Mouse (Mus musculus): ENCODE data around the gene Zzz3.
A peak's percentile ranks its signal among the peaks of the same experiment; 100 is the strongest.

Zzz3 gene

DNA sequence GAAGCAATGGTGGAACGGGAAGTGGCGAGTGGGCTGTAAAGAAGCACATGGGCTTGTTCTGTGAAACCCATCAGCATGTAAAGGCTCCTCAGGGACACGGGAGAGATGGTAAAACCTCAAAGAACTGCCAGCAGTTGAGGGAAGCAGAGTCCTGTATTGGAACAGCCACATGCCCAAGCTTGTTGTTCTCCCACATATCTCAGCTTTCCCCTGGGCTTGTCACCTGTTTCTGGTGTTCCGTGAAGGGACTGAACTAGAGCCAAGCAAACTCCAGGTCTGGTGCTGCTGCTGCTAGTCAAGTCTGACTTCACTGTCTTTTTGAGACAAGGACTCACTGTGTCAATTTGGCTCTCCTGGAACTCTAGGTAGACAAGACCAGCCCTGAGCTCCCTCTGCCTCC is 72.0 kb downstream of the Zzz3 start:
- no peak for DNase-seq (ENCODE audit: low read depth, low spot score)

DNA sequence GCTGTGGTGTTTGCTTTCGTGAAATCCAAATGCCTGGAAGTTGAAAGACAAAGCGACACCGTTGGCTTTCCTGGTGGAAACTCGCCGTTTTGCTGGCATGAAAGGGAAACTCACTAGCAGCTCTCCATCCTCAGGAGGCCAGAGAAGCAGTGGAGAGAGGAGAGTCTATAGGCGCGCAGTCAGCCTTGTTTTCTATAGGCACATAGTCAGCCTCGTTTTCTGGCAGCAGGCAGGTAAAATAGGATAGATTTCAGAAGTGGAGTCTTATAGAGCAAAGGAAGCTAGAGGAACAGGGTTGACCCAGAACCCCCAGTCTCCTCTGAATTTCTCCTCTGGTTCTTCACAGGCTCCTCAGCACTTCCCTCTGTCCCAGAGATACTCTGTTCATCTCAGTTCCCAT is 72.8 kb downstream of the Zzz3 start:
- DNase-seq (ENCODE audit: low read depth, low spot score), result no peak

DNA sequence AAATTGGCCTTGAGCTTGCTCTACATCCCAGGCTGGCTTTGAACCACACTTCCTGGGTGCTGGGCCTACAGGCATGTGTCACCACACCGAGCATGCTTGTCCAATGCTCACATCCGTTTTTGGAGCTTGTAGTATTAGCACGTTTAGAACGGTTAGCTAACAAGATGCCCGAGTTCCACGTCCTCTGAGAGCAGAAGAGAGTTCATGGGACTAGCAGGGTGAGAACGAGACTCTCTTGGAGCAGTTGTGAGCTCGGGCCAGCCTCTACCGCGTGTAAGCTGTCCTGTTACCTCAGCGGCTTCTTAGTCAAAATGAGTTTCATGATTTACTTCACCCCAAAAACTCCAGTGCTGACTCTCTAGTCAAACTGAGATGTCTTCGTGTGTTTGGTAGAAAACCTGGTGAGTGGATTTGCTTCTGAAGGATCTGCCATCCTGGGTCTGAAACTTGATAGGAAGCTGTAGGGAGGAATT is 73.3 kb downstream of the Zzz3 start:
- DNase-seq (ENCODE audit: low read depth, low spot score), result no peak

DNA sequence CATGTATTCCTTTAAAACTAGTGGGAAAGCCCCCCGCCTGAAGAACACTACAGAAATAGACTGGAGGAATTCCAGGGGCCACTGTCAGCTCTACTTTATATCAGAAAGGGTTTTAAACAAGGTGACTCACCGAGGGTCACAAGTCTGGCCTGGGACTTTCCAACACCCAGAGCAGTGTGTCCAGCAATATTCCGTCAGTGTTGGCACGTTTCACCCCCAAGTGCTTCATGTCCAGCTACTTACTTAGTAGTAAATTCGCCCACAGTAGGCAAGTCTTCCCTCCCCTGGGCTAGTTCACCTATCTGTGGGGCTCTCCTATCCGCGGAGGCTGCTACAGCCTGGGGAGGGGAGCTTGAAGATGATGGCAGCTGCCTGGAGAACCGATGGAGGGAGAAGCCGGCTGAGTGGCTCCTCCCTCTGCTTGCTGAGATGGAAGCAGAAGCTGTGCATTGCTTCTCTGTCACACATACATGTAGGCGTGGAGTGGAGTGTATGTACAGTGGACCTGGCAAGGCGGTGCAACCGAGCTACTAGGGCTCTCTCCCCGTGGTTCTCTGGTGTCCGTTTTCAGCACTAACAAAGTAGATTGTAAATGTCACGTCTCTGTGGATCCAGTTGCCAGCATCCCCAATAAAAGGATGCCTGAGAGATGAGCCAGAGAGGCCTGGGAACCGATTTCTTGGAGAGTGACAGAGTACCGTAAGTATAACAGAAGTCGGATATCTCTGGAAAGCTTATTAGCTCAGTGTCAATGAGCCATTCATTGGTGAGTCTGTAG is 74.3 kb downstream of the Zzz3 start:
- no peak for DNase-seq (ENCODE audit: low read depth, low spot score)

DNA sequence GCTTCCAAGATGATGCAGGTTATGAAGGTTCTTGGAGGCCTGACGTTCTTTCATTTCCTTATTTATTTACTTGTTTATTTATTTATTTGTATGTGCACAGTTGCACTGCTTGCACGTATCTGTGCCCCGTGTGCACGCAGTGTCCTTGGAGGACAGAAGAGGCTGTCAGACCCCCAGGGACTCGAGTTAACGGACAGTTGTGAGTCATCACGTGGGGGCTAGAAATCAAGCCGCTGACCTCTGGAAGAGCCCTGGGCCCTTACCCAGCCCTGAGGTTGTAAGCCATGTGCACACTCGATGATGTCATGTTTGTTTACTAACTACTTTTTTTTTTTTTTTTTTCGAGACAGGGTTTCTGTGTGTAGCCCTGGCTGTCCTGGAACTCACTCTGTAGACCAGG is 75.1 kb downstream of the Zzz3 start:
- no peak for DNase-seq (ENCODE audit: low read depth, low spot score)

DNA sequence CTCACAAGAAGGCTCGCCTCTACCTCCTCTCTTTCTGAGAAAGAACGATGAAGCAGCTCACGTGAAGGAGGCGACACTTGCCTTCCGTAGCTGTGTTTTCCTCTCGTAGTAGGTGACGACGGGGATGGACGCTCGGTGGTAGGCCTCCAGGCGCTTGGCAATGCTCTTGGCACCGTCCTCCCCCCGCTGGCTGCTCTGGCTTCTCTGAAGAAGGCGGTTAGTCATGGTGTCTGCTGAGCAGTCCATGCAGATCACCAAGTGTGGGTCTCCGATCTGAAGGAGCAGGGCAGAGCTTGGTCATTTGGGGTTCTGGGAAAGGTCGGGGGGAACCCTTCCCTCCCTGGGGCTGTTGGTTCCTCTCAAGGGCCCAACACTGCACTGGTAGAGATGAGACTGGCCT is 77.4 kb downstream of the Zzz3 start:
- no peak for DNase-seq (ENCODE audit: low read depth, low spot score)

DNA sequence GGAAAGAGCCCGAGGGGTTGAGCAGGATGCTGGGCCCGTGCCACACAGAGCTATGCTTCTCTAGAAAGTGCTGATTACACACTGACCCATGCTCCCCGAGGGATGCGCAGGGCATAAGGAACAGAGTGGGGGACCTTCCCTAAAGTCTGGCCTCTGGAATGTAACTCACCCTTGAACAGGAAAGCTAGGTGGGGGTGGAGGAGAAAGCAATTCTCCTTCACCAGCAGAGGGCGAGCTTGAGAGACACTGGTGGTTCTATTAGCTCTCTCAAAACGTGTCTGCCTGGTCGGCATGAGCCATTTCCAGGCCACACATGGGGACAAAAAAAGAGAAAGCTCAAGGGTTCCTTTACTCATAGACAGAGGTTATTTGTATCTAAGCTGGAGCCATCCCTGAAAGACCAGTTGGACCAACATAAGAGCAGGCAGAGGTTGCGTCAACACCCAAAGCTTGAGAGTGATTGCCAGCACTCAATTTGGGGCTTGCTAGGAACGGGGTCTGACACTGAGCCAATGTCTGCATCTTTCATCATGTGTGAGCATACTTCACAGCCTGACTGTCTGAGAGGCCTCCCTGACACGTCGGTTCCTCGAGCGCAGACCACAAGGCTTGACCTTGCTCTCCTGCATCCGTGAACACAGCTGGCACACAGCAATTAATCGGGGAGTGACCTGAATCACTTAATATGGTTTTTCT is 79.5 kb downstream of the Zzz3 start:
- DNase-seq (ENCODE audit: low read depth, low spot score), result peak; percentile 89

DNA sequence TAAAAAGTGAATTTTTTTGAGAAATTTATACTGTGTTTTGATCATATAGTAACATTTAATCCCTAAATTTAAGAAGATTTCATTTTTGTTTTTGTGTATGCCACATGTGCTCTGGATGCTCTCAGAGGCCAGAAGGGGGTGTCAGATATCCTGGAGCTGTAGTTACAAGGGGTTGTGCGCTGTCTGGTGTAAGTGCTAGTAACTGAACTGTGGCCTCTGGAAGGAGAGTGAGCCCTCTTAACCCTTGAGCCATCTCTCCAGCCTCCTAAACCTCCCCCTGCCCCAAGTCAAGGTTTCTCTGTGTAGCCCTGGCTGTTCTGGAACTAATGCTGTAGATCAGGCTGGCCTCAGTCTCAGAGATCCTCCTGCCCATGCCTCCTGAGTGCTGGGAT is 80.0 kb downstream of the Zzz3 start:
- no peak for DNase-seq (ENCODE audit: low read depth, low spot score)

DNA sequence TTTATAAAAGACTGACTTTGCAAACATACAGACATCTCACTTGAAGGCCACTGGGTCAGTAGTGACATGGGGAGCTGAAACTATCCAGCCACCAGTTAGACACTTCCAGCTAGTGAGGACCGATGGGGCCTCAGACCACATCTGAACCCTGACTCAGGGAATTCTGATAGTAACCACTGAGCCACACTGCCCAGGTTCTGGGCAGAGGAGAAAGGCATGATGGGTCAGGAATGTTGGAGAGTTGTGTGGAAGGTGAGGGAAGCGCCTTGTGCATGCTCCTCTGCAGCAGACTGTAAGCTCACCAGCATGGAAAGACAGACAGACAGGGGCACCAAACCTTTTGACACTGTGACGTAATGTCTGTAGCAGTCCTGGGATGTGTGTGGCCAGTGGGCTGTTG is 80.6 kb downstream of the Zzz3 start:
- DNase-seq (ENCODE audit: low read depth, low spot score), result no peak

DNA sequence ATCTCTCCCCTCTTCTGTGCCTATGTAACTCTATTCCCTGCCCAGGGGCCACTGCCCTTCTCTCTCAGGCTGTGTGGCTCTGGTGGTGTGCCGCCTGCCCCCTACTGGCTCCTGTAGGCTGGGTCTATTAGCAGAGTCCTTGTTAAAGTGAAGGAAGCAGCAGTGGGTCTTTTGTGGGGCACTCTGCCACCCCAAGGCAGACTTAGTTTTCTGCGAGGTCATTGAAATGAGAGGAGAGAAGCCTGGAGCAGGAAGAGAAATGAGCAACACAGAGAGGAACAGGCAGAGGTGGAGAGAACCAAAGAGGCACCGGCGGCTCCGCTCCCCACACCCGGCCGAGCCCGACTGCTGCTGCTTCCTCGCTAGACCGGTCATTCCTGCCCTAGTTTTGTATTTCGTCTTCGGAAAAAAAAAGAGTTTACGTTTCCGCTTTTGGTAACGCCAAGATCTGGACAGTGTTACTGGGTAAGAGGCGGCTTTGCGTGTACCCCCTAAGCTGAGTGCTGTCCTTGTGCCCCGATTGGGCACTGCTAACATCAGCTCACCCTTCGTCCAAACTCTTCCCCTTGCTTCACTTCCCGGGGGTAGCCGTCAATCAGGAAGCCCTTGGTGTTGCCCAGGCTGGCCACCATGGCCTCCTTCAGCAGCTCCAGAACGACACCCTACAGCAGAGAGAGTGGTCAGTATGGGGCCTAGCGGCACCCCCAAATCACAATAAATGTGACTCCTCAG is 82.7 kb downstream of the Zzz3 start:
- peak; percentile 68 for DNase-seq (ENCODE audit: low read depth, low spot score)

DNA sequence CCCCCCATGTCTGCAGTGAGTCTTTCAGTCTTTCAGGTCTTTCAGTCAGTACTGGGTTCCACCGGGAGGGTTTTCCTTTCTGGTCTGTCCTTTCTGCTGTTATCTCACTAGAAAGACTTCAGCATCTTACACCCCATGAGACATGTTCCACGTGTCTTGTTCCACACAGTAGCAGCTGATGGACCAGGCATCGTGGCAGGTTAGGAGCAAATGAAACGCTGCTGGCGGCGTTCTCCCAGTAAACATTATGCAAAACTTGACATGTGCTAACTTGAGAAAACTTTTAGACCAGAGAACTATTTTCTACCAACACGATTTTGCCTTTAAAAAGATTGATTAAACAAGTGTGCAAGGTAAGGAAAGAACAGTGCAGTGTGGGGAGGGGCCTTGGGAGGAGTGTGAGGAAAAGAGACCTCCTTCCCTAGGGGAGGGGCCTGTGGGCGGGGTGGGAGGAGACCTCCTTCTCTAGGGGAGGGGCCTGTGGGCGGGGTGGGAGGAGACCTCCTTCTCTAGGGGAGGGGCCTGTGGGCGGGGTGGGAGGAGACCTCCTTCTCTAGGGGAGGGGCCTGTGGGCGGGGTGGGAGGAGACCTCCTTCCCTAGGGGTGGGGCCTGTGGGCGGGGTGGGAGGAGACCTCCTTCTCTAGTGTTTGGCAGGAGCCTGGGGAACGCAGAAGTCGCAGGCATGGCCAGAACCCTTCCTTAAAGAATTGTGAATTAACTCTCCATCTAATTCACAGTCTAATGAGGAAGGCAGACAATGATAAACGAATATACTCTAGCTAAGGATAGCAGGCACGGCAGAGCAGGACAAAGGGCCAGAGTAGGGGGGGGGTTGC is 83.5 kb downstream of the Zzz3 start:
- DNase-seq (ENCODE audit: low read depth, low spot score), result peak; percentile 74

DNA sequence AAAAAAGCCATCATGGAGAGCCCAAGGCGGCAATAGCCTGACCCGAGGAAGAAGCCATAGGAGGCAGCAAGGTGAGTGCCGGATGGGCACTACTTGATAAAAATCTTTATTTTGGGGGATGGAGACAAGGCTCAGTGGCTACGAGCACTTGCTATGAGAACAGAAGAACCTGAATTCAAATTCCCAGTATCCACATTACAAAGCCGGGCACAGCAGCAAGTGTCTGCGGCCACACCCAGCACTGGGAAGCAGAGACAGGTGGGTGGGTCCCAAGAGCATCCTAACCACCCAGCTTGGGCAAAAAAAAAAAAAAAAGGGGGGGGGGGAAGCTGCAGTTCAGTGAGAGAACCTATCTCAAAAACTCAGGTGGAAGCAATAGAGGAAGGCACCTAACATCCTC is 85.1 kb downstream of the Zzz3 start:
- peak; percentile 47 for DNase-seq (ENCODE audit: low read depth, low spot score)

DNA sequence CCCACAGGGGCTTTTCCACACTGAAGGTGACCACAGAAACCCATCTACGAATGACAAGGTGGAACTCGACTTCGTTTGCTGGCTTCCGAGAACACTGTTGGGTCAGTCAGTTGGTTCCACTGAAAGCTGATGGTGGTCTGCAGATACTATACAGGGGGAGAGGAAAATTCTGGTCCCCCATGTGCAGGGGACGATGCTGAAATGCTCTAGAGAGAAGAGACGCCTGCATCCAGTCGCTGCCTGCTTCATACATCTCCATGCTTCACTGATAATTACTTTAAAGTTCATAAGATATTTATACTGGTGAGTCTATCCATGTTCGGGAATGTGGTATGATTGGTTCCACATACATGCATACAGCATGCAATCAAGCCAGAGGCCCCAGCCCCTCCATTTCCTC is 86.9 kb downstream of the Zzz3 start:
- no peak for DNase-seq (ENCODE audit: low read depth, low spot score)

DNA sequence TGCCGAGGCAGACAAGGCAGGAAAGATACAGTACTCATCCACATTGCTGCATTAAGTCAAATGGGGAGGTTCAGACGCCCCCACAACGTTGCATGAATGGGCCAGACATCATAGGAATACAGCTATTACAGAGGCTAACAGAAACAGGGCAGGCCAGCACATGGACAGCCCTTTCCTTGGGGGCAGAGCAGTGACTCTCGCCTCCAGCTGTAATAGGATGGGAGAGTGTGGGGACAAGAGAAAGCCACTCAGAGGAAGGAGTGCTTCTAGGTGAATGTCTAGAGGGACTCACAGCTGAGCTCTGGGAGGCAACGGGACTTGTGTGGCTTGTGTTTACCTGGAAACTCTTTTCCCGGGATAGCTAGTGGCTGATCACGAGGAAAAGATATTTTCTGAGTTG is 88.5 kb downstream of the Zzz3 start:
- no peak for DNase-seq (ENCODE audit: low read depth, low spot score)

DNA sequence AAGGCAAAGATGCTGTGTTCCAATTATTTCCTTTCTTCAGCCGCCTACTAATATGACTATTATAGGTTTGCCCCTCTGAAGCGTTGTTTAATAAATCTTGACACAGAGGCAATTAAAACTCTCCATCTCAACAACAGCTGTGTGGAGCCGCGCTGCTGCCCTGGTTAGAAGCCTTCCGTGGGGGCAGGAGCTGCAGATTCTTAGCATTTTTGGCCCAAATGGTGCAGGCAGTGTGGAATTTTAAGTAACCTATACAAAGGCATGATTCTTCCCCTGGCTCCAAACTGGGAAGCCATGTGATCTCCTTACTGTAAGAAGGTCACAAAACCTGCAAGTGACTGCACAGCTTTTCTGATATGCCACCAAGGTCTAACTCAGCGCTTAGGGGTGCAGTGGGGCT is 88.9 kb downstream of the Zzz3 start:
- no peak for DNase-seq (ENCODE audit: low read depth, low spot score)

DNA sequence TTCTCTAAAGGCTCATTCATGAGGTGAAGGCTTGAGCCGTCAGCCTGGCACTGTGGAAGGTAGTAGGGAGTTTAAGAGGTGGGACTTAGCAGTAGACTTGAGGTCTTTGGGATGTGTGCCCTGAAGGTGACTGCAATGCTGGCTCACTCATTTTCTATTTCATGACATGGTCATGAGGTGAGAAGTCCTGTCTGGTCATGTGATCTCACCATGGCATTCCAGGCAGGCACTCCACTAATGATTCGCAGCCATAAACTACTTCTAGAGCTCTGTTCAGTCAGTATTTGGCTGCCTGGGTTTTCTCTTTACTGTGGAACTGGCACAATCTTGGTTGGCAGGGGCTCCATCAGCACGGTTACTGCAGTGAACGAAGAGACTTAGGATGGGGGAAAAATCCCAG is 93.7 kb downstream of the Zzz3 start:
- DNase-seq (ENCODE audit: low read depth, low spot score), result no peak

DNA sequence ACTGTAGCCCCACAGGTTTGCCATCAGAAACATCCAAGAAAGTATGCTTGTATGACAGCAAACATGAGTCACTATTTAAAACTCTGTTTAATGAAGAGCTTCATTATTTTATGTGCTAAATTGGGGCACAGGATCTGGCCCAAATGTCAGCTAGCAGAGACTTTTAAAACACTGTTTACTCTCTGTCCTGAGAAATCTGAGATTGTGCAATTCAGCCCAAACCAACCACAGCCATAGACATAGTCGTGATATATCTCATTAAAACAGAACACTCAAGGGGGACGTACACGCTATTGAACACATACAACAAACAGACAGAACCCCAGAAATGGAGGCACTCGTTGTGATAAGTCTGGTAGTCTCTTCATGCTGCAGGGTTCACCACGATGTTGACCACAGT is 95.2 kb downstream of the Zzz3 start:
- DNase-seq (ENCODE audit: low read depth, low spot score), result no peak

DNA sequence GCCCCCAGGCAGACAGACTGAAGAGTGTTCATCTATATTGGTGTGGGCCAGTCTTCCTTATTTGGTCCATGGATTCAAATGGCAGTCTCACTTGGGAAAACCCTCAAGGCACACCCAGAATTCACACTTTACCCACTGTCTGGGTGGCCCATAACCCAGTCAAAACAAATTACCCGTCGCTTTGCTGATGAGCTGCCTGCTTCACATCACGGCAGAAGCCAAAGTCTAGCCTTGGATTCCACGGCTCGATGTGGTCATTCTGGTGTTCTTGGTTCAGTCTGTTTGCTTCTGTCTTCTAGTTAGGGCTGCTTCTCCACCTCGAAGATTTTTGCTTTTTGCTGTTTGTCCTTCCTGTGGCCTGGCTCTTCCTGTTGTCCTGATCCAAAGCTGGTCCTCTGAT is 97.0 kb downstream of the Zzz3 start:
- no peak for DNase-seq (ENCODE audit: low read depth, low spot score)

DNA sequence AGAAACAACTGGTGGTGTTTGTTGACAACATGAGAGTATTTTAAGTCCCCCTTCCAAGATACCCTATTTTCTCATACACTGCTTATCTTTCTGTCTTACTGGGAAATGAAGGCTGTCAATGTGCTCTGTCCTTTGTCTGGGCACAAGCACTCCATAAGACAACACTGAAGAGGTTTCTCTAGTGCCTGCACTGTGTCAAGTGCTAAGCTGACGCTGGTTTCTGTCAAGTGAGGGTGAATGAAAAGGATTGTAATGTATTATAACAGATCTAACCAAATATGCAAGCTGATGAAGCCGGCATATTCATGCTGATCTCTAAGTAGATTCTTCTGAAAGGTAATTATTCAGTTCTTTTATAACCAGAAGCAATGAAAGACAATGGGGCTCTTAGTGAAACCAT is 98.5 kb downstream of the Zzz3 start:
- DNase-seq (ENCODE audit: low read depth, low spot score), result no peak

DNA sequence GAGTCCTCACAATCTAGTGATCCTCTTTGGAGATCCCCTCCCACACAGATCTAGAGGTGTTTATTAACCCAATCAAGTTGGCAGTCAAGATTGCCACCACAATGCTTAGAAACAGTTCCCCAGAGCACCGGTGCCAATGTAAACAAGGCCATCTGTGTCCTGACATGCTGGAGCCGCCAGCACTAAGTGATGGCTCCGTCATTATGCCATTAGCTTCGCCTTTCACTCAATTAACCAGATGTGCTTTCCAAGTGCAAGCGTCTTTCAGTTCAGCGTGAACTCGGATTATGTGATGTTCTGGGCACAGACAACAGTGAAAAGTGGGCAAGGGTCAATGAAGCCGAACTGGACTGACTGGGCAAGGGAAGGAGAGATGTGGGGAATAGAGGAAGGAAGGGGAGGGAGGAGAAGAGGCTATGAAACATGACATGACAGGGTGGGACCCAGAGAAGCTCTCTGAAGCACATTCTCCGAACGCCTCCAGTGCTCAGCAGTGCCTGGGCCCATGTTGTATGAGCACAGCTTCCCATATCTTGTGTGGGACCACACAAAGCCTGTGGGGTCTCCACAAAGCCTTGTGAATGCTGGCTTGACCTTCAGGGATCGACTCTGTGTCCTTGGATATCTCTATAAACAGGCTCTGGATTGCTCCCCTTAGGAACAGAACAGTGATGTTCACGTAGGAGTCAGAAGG is 99.5 kb downstream of the Zzz3 start:
- no peak for DNase-seq (ENCODE audit: low read depth, low spot score)

DNA sequence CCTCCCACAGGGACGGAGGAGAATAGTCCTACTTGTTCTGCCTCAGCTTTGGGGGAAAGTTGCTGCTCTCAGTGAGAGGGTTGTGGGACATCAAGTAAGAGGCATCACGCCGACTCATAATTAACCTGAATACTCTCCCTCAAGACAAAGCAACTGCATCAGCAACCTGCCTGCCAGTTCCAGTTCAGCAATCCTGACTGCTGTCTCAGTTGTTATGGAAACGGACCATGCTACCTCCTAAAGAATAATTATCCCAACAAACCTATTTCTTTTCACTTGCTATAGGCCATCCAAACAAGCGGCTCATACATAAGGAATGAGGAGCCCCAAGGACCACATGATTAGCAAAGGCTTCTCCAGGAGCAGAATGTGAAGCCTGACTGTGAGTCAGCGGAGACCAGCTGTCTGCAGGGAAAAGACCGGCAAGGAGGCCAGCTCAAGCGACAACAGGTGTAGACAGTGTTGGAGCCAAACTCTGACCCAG is 100.2 kb downstream of the Zzz3 start:
- DNase-seq (ENCODE audit: low read depth, low spot score), result no peak
